Mouse (Mus musculus): ENCODE data around the gene Rhod.
"Not testable (repeated sequence)": the region's sequence is repeated elsewhere in the genome, so short reads cannot be mapped to it uniquely, and the experiment has no call there.

The Rhod gene

GRCm38 (mm10) chr19:4398959-4399358, 40.3 kb downstream of the Rhod start:
- no peak for DNase-seq

GRCm38 (mm10) chr19:4398630-4398948, 40.6 kb downstream of the Rhod start:
- no peak for DNase-seq

GRCm38 (mm10) chr19:4397798-4398629, 41.2 kb downstream of the Rhod start, which contains the start of gene Kdm2a:
TSS of gene Kdm2a (minus strand) at chr19:4398285.
- peak; percentile 43 for DNase-seq

- peak; percentile 95 for DNase-seq
Observed at GRCm38 (mm10) chr19:4396998-4397797, 42.0 kb downstream of the Rhod start.

GRCm38 (mm10) chr19:4396081-4396997, 42.9 kb downstream of the Rhod start:
- peak; percentile 21 for DNase-seq

GRCm38 (mm10) chr19:4387276-4387675, 52.0 kb downstream of the Rhod start:
- DNase-seq: no peak

- DNase-seq: no peak
Observed at GRCm38 (mm10) chr19:4385026-4385425, 54.2 kb downstream of the Rhod start.

- no peak for DNase-seq
Observed at GRCm38 (mm10) chr19:4384322-4384721, 54.9 kb downstream of the Rhod start.

GRCm38 (mm10) chr19:4383306-4383705, 55.9 kb downstream of the Rhod start:
- no peak for DNase-seq

GRCm38 (mm10) chr19:4382303-4382702, 56.9 kb downstream of the Rhod start:
- not testable (repeated sequence) for DNase-seq

Measured in right cerebral cortex, adult 18-20 months (tissue).